Mouse (Mus musculus) MEL (cell line): Measurements from ENCODE around the gene Phf1. TPM values are rescaled to one million over a fixed set of nuclear protein-coding genes. Genes with fewer than 3 reads are reported as not detected.

Experiments
- DNase-seq: peaks from one replicate; pipeline ENCODE4 v3.0.0; 2011; ENCODE audit warnings: low read depth, low spot score
- H3K27ac ChIP-seq: 2 replicates; pipeline ENCODE4 v1.5.1; 2012; ENCODE audit warnings: low read depth, mild to moderate bottlenecking, control low read depth, low read length, moderate library complexity; ENCODE audit not compliant: control insufficient read depth
- H3K27me3 ChIP-seq, 2 experiments: fragments of 150-350 bp in 1 of 2; sonication (generic) in 1 of 2; 2 replicates each; pipeline ENCODE4 v1.6.1; 2012; ENCODE audit warnings: low read length in 2 of 2, mild to moderate bottlenecking in 2 of 2, improper control_type of control experiment in 1 of 2, moderate library complexity in 1 of 2; ENCODE audit not compliant: insufficient read depth in 2 of 2, control insufficient read depth in 1 of 2
- H3K36me3 ChIP-seq, 2 experiments: 2 replicates each; pipeline ENCODE4 v1.6.1; 2012 to 2014; ENCODE audit warnings: low read length in 2 of 2, improper control_type of control experiment in 1 of 2, inconsistent platforms in 1 of 2, mild to moderate bottlenecking in 1 of 2; ENCODE audit not compliant: insufficient read depth in 2 of 2, control insufficient read depth in 1 of 2
- H3K4me1 ChIP-seq, 2 experiments: fragments of 150-350 bp in 1 of 2; sonication (generic) in 1 of 2; 2 replicates each; pipeline ENCODE4 v1.6.1; 2012; ENCODE audit warnings: low read length in 2 of 2, improper control_type of control experiment in 1 of 2, mild to moderate bottlenecking in 1 of 2; ENCODE audit not compliant: insufficient read depth in 2 of 2, control insufficient read depth in 1 of 2
- H3K4me3 ChIP-seq, 2 experiments: fragments of 150-350 bp in 1 of 2; sonication (generic) in 1 of 2; 2 replicates each; pipeline ENCODE4 v1.5.1; 2012; ENCODE audit warnings: low read depth in 2 of 2, low read length in 2 of 2, mild to moderate bottlenecking in 2 of 2, moderate library complexity in 2 of 2, control low read depth in 1 of 2, improper control_type of control experiment in 1 of 2; ENCODE audit not compliant: control insufficient read depth in 1 of 2, insufficient read depth in 1 of 2
- H3K79me2 ChIP-seq: 2 replicates; pipeline ENCODE4 v1.6.1; 2012; ENCODE audit warnings: mild to moderate bottlenecking, low read length, moderate library complexity; ENCODE audit not compliant: control insufficient read depth, poor library complexity, insufficient read depth
- H3K9ac ChIP-seq: 2 replicates; pipeline ENCODE4 v1.6.1; 2012; ENCODE audit warnings: low read depth, mild to moderate bottlenecking, control low read depth, low read length, moderate library complexity; ENCODE audit not compliant: control insufficient read depth, poor library complexity, severe bottlenecking
- H3K9me3 ChIP-seq: fragments of 150-350 bp; sonication (generic); replicated peaks from 2 replicates; pipeline ENCODE4 v1.6.1; 2012; ENCODE audit warnings: mild to moderate bottlenecking, low read length, improper control_type of control experiment, moderate library complexity; ENCODE audit not compliant: insufficient read depth
- CHD1 ChIP-seq: IDR thresholded peaks from 2 replicates; pipeline ENCODE4 v1.6.1; 2012; ENCODE audit warnings: low read depth, mild to moderate bottlenecking, inconsistent platforms, low read length, improper control_type of control experiment
- CHD2 ChIP-seq: IDR thresholded peaks from 2 replicates; pipeline ENCODE4 v1.6.1; 2011; ENCODE audit warnings: low read length, improper control_type of control experiment
- CTCF ChIP-seq, 3 experiments: IDR thresholded peaks in 2 of 3; conservative IDR thresholded peaks in 1 of 3; 2 replicates each; pipeline ENCODE4 v1.5.1; 2011 to 2012; ENCODE audit warnings: low read length in 3 of 3, low read depth in 2 of 3, mild to moderate bottlenecking in 2 of 3, improper control_type of control experiment in 1 of 3, inconsistent platforms in 1 of 3, mixed read lengths in 1 of 3, moderate library complexity in 1 of 3; ENCODE audit not compliant: control insufficient read depth in 1 of 3, insufficient read depth in 1 of 3, poor library complexity in 1 of 3, severe bottlenecking in 1 of 3
- E2F4 ChIP-seq: IDR thresholded peaks from 2 replicates; pipeline ENCODE4 v1.6.1; 2011; ENCODE audit warnings: low read depth, low read length, improper control_type of control experiment, borderline replicate concordance
- ELF1 ChIP-seq: IDR thresholded peaks from 2 replicates; pipeline ENCODE4 v1.6.1; 2014; ENCODE audit warnings: low read depth, mild to moderate bottlenecking, inconsistent platforms, low read length, improper control_type of control experiment, moderate library complexity
- EP300 ChIP-seq, 2 experiments: IDR thresholded peaks; 2 replicates each; pipeline ENCODE4 v1.6.1; 2011; ENCODE audit warnings: improper control_type of control experiment in 2 of 2, low read length in 2 of 2, low read depth in 1 of 2, mild to moderate bottlenecking in 1 of 2
- JUND ChIP-seq: IDR thresholded peaks from 2 replicates; pipeline ENCODE4 v1.6.1; 2011; ENCODE audit warnings: low read depth, mild to moderate bottlenecking, improper control_type of control experiment, low read length
- KAT2A ChIP-seq: conservative IDR thresholded peaks from 2 replicates; pipeline ENCODE4 v1.6.1; 2012; ENCODE audit warnings: low read depth, low read length, improper control_type of control experiment, inconsistent platforms
- MAFK ChIP-seq: IDR thresholded peaks from 2 replicates; pipeline ENCODE4 v1.6.1; 2011; ENCODE audit warnings: low read depth, mild to moderate bottlenecking, low read length, improper control_type of control experiment, borderline replicate concordance
- MAZ ChIP-seq: IDR thresholded peaks from 2 replicates; pipeline ENCODE4 v1.6.1; 2012; ENCODE audit warnings: low read depth, mild to moderate bottlenecking, inconsistent platforms, low read length, improper control_type of control experiment
- MEF2A ChIP-seq: IDR thresholded peaks from 2 replicates; pipeline ENCODE4 v1.6.1; 2014; ENCODE audit warnings: low read depth, mild to moderate bottlenecking, inconsistent platforms, low read length, improper control_type of control experiment; ENCODE audit not compliant: poor library complexity, insufficient replicate concordance, severe bottlenecking; ENCODE audit errors: extremely low read depth
- MYC ChIP-seq: IDR thresholded peaks from 2 replicates; pipeline ENCODE4 v1.6.1; 2011; ENCODE audit warnings: low read depth, mild to moderate bottlenecking, low read length, improper control_type of control experiment, moderate library complexity
- NELFE ChIP-seq: IDR thresholded peaks from 2 replicates; pipeline ENCODE4 v1.6.1; 2011; ENCODE audit warnings: low read depth, low read length, improper control_type of control experiment
- POLR2AphosphoS2 ChIP-seq: IDR thresholded peaks from 2 replicates; pipeline ENCODE4 v1.6.1; 2011; ENCODE audit warnings: low read length, improper control_type of control experiment
- POLR2AphosphoS5 ChIP-seq: IDR thresholded peaks from 2 replicates; pipeline ENCODE4 v1.6.1; 2012; ENCODE audit warnings: low read depth, borderline replicate concordance, mild to moderate bottlenecking, inconsistent platforms, low read length, moderate library complexity, mixed read lengths
- SIN3A ChIP-seq: IDR thresholded peaks from 2 replicates; pipeline ENCODE4 v1.6.1; 2012; ENCODE audit warnings: low read length, improper control_type of control experiment, inconsistent platforms
- SMC3 ChIP-seq: IDR thresholded peaks from 2 replicates; pipeline ENCODE4 v1.6.1; 2011; ENCODE audit warnings: low read depth, low read length, improper control_type of control experiment
- TAL1 ChIP-seq: IDR thresholded peaks from 2 replicates; pipeline ENCODE4 v1.6.1; 2012; ENCODE audit warnings: mild to moderate bottlenecking, inconsistent platforms, low read length, moderate library complexity, mixed read lengths
- TBP ChIP-seq: IDR thresholded peaks from 2 replicates; pipeline ENCODE4 v1.8.0; 2011; ENCODE audit warnings: low read depth, low read length, improper control_type of control experiment
- TCF12 ChIP-seq: IDR thresholded peaks from 2 replicates; pipeline ENCODE4 v1.6.1; 2014; ENCODE audit warnings: low read depth, mild to moderate bottlenecking, inconsistent platforms, low read length, improper control_type of control experiment, moderate library complexity
- UBTF ChIP-seq: IDR thresholded peaks from 2 replicates; pipeline ENCODE4 v1.6.1; 2012; ENCODE audit warnings: low read depth, mild to moderate bottlenecking, inconsistent platforms, low read length, improper control_type of control experiment, moderate library complexity, borderline replicate concordance; ENCODE audit not compliant: insufficient read depth
- USF1 ChIP-seq: IDR thresholded peaks from 2 replicates; pipeline ENCODE4 v1.6.1; 2014; ENCODE audit warnings: low read depth, mild to moderate bottlenecking, inconsistent platforms, low read length, improper control_type of control experiment, moderate library complexity
- ZC3H11A ChIP-seq: IDR thresholded peaks from 2 replicates; pipeline ENCODE4 v1.6.1; 2012; ENCODE audit warnings: low read depth, mild to moderate bottlenecking, inconsistent platforms, low read length, improper control_type of control experiment
- ZKSCAN1 ChIP-seq: IDR thresholded peaks from 2 replicates; pipeline ENCODE4 v1.6.1; 2012; ENCODE audit warnings: low read depth, mild to moderate bottlenecking, inconsistent platforms, low read length, improper control_type of control experiment, moderate library complexity
- ZNF384 ChIP-seq: IDR thresholded peaks from 2 replicates; pipeline ENCODE4 v1.6.1; 2012; ENCODE audit warnings: low read depth, mild to moderate bottlenecking, inconsistent platforms, low read length, improper control_type of control experiment
- polyA plus RNA-seq, 2 experiments: library from polyadenylated mRNA; stranded (reverse) in 1 of 2; unstranded in 1 of 2; fragments of >175 nt in 1 of 2; fragments of >200 nt in 1 of 2; gene quantifications; 2 replicates each; pipeline versions ENCODE4 v1.2.1 to v1.2.4; 2012; ENCODE audit warnings: low replicate concordance in 2 of 2, low read depth in 1 of 2; ENCODE audit not compliant: insufficient read length in 2 of 2, insufficient read depth in 1 of 2, missing spikeins in 1 of 2
- total RNA-seq: library from RNA; depleted of rRNA; stranded (reverse); fragments of 300-350 nt; gene quantifications from 2 replicates; pipeline ENCODE4 v1.2.3, GENCODE M21; 2012

The Phf1 gene
- total and polyA plus RNA-seq, 3 experiments, result 2.9 to 9.5 TPM; not detected in 1

GRCm38 (mm10) chr17:26892635-26893375 lies 40.0 kb upstream of the Phf1 start:
- DNase-seq, result no peak
- no peaks in the 10 kb centered on the region for H3K79me2 ChIP-seq
- no peak for TF ChIP-seq ZC3H11A
- TF ChIP-seq UBTF, result no peak
- TF ChIP-seq CHD2, result no peak
- TF ChIP-seq ELF1, result no peak
- no peak for TF ChIP-seq MYC
- TF ChIP-seq JUND, result no peak
- TF ChIP-seq CHD1, result no peak
- TF ChIP-seq SMC3, result no peak
- TF ChIP-seq, all 39 proteins: peak for 0
- H3K4me1 ChIP-seq, result peaks cover 0 to 3% of the 10 kb centered on the region in 2 experiments; a peak in 2 of 4 replicates
- H3K9me3 ChIP-seq, result no peaks in the 10 kb centered on the region
- no peak overlapping the region for H3K4me3 ChIP-seq
- peaks cover 0 to 3% of the 10 kb centered on the region in 2 experiments; a peak in 1 of 4 replicates for H3K27me3 ChIP-seq
- no peak overlapping the region for H3K27ac ChIP-seq
- H3K9ac ChIP-seq, result no peak overlapping the region
- H3K36me3 ChIP-seq, result peaks cover 0 to 3% of the 10 kb centered on the region in 2 experiments; a peak in 1 of 4 replicates

- Histone ChIP-seq H3K9ac (no peak overlapping the region), H3K36me3 (peaks cover 0 to 3% of the 10 kb centered on the region in 2 experiments; a peak in 1 of 4 replicates), H3K79me2 (no peaks in the 10 kb centered on the region), H3K27me3 (peaks cover 2 to 4% of the 10 kb centered on the region in 2 experiments; a peak in 1 of 4 replicates), H3K4me3 (no peak overlapping the region)
- no peak for TF ChIP-seq SIN3A
- TF ChIP-seq KAT2A, result no peak
- TF ChIP-seq TCF12, result no peak
- TF ChIP-seq TAL1, result no peak
- TF ChIP-seq CHD1, result no peak
- TF ChIP-seq MAZ, result no peak
- TF ChIP-seq CHD2, result no peak
- no peak for TF ChIP-seq EP300 (IDR thresholded peaks at IDR 0.05; ENCODE audit: low read depth in 1 of 2, low read length in 2 of 2)
- no peak for TF ChIP-seq POLR2AphosphoS2
- TF ChIP-seq ZNF384, result no peak
- TF ChIP-seq ZC3H11A, result no peak
- no peak for TF ChIP-seq MEF2A
- TF ChIP-seq E2F4, result no peak
- TF ChIP-seq POLR2AphosphoS5, result no peak
- no peak for TF ChIP-seq CTCF (IDR thresholded peaks at IDR 0.05 in 2 of 3, conservative IDR thresholded peaks at IDR 0.05 in 1 of 3; ENCODE audit: control insufficient read depth in 1 of 3, insufficient read depth in 1 of 3, low read depth in 2 of 3, low read length in 3 of 3, poor library complexity in 1 of 3, severe bottlenecking in 1 of 3)
- no peak for TF ChIP-seq TBP
- TF ChIP-seq MAFK, result no peak
- TF ChIP-seq ZKSCAN1, result no peak
- no peak for TF ChIP-seq NELFE
- no peak for TF ChIP-seq USF1
- TF ChIP-seq, all 39 proteins: peak for 0
- Histone ChIP-seq H3K4me1 (peaks cover 0 to 3% of the 10 kb centered on the region in 2 experiments; a peak in 2 of 4 replicates), H3K27ac (no peak overlapping the region), H3K9me3 (no peaks in the 10 kb centered on the region)
- no peak for DNase-seq
Observed at GRCm38 (mm10) chr17:26893492-26893891, 39.4 kb upstream of the Phf1 start.
